Comparison of ENCODE assay signal across 9 mouse cellular contexts in genomic region chr12:17741637-17742364, GRCm38 (mm10). TPM values are rescaled to one million over a fixed set of nuclear protein-coding genes. Genes with fewer than 3 reads are reported as not detected.
DNase-seq lines count a peak whose midpoint lies in the region; ATAC-seq and TF ChIP-seq lines count a peak whose summit lies in the region.
"Had no signal": no experiment of that assay in that cellular context is flagged by ENCODE, and none has a peak within 500 bp of the region (broad histone marks: within the 10 kb centered on the region; RNA-seq: fewer than 3 reads in every experiment).

No protein-coding gene starts in this region.

- intact Hi-C loops in gastrocnemius, postnatal 14 days (cut with DNase I; ENCODE audit: low total_unique reads) = no loop called here

- ATAC-seq in kidney, postnatal 0 days (replicated peaks; ENCODE audit: low FRiP score, low read depth) = peak; percentile 77
- ATAC-seq in midbrain, embryonic 15.5 days (replicated peaks) = 0 out of 2 replicates have a peak, but pooled peaks have one; percentile 35

- peak overlapping the region; percentile 80 for H3K27ac ChIP-seq in layer of hippocampus, adult 2 months
- H3K27ac ChIP-seq in kidney, postnatal 0 days = peak overlapping the region; percentile 58
- peak overlapping the region; percentile 58 for H3K27ac ChIP-seq in midbrain, embryonic 15.5 days
- H3K27ac ChIP-seq: limb, embryonic 15.5 days had no signal

- no peaks in the 10 kb centered on the region for H3K9me3 ChIP-seq in kidney, postnatal 0 days (replicated peaks; ENCODE audit: low read length)
- no peaks in the 10 kb centered on the region for H3K9me3 ChIP-seq in midbrain, embryonic 15.5 days
- H3K9me3 ChIP-seq: limb, embryonic 15.5 days had no signal

- no peak overlapping the region for H3K4me3 ChIP-seq in layer of hippocampus, adult 2 months
- H3K4me3 ChIP-seq in kidney, postnatal 0 days (replicated peaks; ENCODE audit: low read depth, low read length) = no peak overlapping the region
- no peak overlapping the region for H3K4me3 ChIP-seq in midbrain, embryonic 15.5 days
- H3K4me3 ChIP-seq: limb, embryonic 15.5 days had no signal

- peak; percentile 22 to 40 for DNase-seq in layer of hippocampus, adult 2 months (ENCODE audit: low spot score in 2 of 2)
- DNase-seq in layer of hippocampus, adult 11-12 months (ENCODE audit: low spot score) = no peak
- peak; percentile 56 for DNase-seq in adrenal gland, postnatal 25 days
- DNase-seq in gastrocnemius, postnatal 14 days = peak; percentile 50
- no peak for DNase-seq in kidney, postnatal 0 days (ENCODE audit: low spot score)
- no peak for DNase-seq in T-cell, adult 2 months (ENCODE audit: low spot score)
- DNase-seq in thymus, postnatal 0 days (ENCODE audit: low spot score) = no peak

- peaks cover 27% of the 10 kb centered on the region for H3K4me1 ChIP-seq in kidney, postnatal 0 days (replicated peaks; ENCODE audit: insufficient read depth, low read length)
- peaks cover 22% of the 10 kb centered on the region for H3K4me1 ChIP-seq in midbrain, embryonic 15.5 days

- H3K4me2 ChIP-seq in kidney, postnatal 0 days (ENCODE audit: low read length) = no peak overlapping the region
- H3K4me2 ChIP-seq in midbrain, embryonic 15.5 days = no peak overlapping the region
- H3K4me2 ChIP-seq: limb, embryonic 15.5 days had no signal

- no peak for TF ChIP-seq CTCF in layer of hippocampus, adult 2 months (conservative IDR thresholded peaks at IDR 0.05)
- no peak for TF ChIP-seq CTCF in kidney, postnatal 0 days (IDR thresholded peaks at IDR 0.05; ENCODE audit: low read depth)

- H3K9ac ChIP-seq in kidney, postnatal 0 days (ENCODE audit: low read depth, low read length) = no peak overlapping the region
- H3K9ac ChIP-seq in midbrain, embryonic 15.5 days = no peak overlapping the region
- H3K9ac ChIP-seq: limb, embryonic 15.5 days had no signal

- no peaks in the 10 kb centered on the region for H3K36me3 ChIP-seq in kidney, postnatal 0 days (ENCODE audit: insufficient read depth, low read length)
- no peaks in the 10 kb centered on the region for H3K36me3 ChIP-seq in midbrain, embryonic 15.5 days (replicated peaks)
- H3K36me3 ChIP-seq: limb, embryonic 15.5 days had no signal

- H3K27me3 ChIP-seq in kidney, postnatal 0 days (ENCODE audit: insufficient read depth, low read length) = no peaks in the 10 kb centered on the region
- H3K27me3 ChIP-seq in midbrain, embryonic 15.5 days (replicated peaks) = no peaks in the 10 kb centered on the region
- H3K27me3 ChIP-seq: limb, embryonic 15.5 days had no signal

- 51% methylated on average over 17 of the region's 17 CpGs for WGBS in kidney, postnatal 0 days
- 62% methylated on average over 17 of the region's 17 CpGs for WGBS in midbrain, embryonic 15.5 days

RNA-seq across cellular contexts. Expression of gene Hpcal1, which starts 51.1 kb away (rescaled TPM):
- total RNA-seq in layer of hippocampus, adult 2 months (2021) = 10 to 100 TPM; 54.3 to 64.6 TPM
- total RNA-seq in adrenal gland, postnatal 25 days (2021) = 14.4 and 17.2 TPM in 2 replicates
- total RNA-seq in gastrocnemius, postnatal 14 days (2021) = 10 to 100 TPM; 11.6 to 17.7 TPM
- polyA plus RNA-seq in kidney, postnatal 0 days (2015; fragmentation: Nextera tagmentation; extraction: Ambion mirVana) = 70.6 and 71.0 TPM in 2 replicates
- 92.6 and 97.2 TPM in 2 replicates for polyA plus RNA-seq in midbrain, embryonic 15.5 days (2015; fragmentation: Nextera tagmentation; extraction: Ambion mirVana)
- 145 and 152 TPM in 2 replicates for polyA plus RNA-seq in thymus, postnatal 0 days (2015; fragmentation: Nextera tagmentation; extraction: Ambion mirVana)

Comparison
In these comparisons a context has a peak if more than half of its experiments do, and no peak if none do; other contexts are left out.
1. DNase-seq: peak in layer of hippocampus, adult 2 months (2 of 2), adrenal gland, postnatal 25 days (single experiment) and gastrocnemius, postnatal 14 days (single experiment); none in layer of hippocampus, adult 11-12 months (single experiment), kidney, postnatal 0 days (single experiment), T-cell, adult 2 months (single experiment) and thymus, postnatal 0 days (single experiment).
2. Peak in every context shown above with its lines, with median percentiles within 50 percentile points of each other: H3K27ac ChIP-seq.